Mouse (Mus musculus) neural tube, embryonic 11.5 days (tissue): Measurements from ENCODE around the gene Manea. TPM values are rescaled to one million over a fixed set of nuclear protein-coding genes. Genes with fewer than 3 reads are reported as not detected.
"Not testable (repeated sequence)": the region's sequence is repeated elsewhere in the genome, so short reads cannot be mapped to it uniquely, and the experiment has no call there.

Experiments
- ATAC-seq: fragments of 200-750 bp; cut with Nextera tagmentation; 2 replicates; pipeline ENCODE4 v1.8.0; 2017; ENCODE audit warnings: moderate number of reproducible peaks, mild to moderate bottlenecking, moderate TSS enrichment, moderate library complexity; ENCODE audit not compliant: insufficient read depth, low FRiP score, low TSS enrichment
- DNase-seq: peaks from one replicate; pipeline ENCODE4 v3.0.0-alpha.2; 2015; ENCODE audit warnings: low spot score
- H3K27ac ChIP-seq: fragments of 300-500 bp; sonication (generic); 2 replicates; pipeline ENCODE4 v1.5.1; 2014; ENCODE audit warnings: low read depth, mild to moderate bottlenecking, low read length
- H3K27me3 ChIP-seq: fragments of 300-500 bp; sonication (generic); 2 replicates; pipeline ENCODE4 v1.6.1; 2014; ENCODE audit warnings: mild to moderate bottlenecking, low read length, mixed read lengths; ENCODE audit not compliant: control insufficient read depth, insufficient read depth
- H3K36me3 ChIP-seq: fragments of 300-500 bp; sonication (generic); 2 replicates; pipeline ENCODE4 v1.6.1; 2014; ENCODE audit warnings: mild to moderate bottlenecking, low read length, moderate library complexity, mixed read lengths; ENCODE audit not compliant: control insufficient read depth, insufficient read depth
- H3K4me1 ChIP-seq: fragments of 300-500 bp; sonication (generic); 2 replicates; pipeline ENCODE4 v1.6.1; 2014; ENCODE audit warnings: low read length, mixed read lengths; ENCODE audit not compliant: control insufficient read depth, insufficient read depth
- H3K4me2 ChIP-seq: fragments of 300-500 bp; sonication (generic); 2 replicates; pipeline ENCODE4 v1.6.1; 2014; ENCODE audit warnings: low read depth, mild to moderate bottlenecking, moderate library complexity
- H3K4me3 ChIP-seq: fragments of 300-500 bp; sonication (generic); 2 replicates; pipeline ENCODE4 v1.5.1; 2014; ENCODE audit warnings: low read depth, low read length
- H3K9ac ChIP-seq: fragments of 300-500 bp; sonication (generic); 2 replicates; pipeline ENCODE4 v1.6.1; 2014; ENCODE audit warnings: mild to moderate bottlenecking, low read length
- H3K9me3 ChIP-seq: fragments of 300-500 bp; sonication (generic); 2 replicates; pipeline ENCODE4 v1.6.1; 2016; ENCODE audit warnings: low read length; ENCODE audit not compliant: control insufficient read depth
- WGBS: fragments of 180-500 bp; shearing (Covaris S2); extraction: QIAGEN DNeasy Blood & Tissue Kit; methylation state at CpG from one replicate; pipeline ENCODE4 v1.1.7; 2014; 5-methylcytosine and 5-hydroxymethylcytosine counted together
- polyA plus RNA-seq: library from polyadenylated mRNA; unstranded; fragments of >200 nt; fragmentation: Nextera tagmentation; extraction: Ambion mirVana; gene quantifications from 2 replicates; pipeline ENCODE4 v1.2.1, GENCODE M21; 2014

The Manea gene
- polyA plus RNA-seq, 1 experiment from 2014 or later = 25.4 TPM

DNA sequence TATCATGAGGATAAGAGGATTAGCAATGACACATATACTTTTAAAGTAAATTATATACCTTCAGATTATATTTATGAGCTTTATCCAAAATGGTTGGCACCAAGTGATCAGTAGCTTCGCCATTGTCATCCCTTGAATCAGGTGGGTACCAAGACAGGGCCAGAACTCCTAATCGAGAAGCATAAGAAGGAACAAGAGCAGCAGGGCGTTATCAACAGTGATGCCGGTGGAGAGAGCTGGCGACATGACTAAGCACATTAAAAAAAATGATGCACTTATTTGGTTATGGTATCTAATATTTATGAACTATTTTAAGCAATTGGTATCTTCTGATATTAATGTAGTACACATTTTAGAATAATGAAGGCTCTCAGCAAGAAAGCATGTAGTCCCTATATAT, 10.1 kb downstream of the Manea start:
- H3K36me3 ChIP-seq = no peaks in the 10 kb centered on the region
- 98% methylated on average over 5 of the region's 5 CpGs for WGBS

DNA sequence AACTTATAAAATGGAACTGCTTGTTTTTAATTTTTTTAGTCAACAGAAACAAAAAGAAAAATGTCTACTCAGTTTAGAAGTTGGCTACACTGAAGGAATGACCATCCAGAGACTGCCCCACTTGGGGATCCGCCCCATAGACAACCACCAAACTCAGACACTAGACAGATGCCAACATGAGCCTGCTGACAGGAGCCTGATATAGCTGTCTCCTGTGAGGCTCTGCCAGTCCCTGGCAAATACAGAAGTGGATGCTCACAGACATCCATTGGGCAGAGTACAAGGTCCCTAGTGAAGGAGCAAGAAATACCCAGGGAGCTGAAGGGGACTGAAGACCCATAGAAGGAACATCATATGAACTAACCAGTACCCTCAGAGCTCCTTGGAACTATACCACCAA, 42.0 kb downstream of the Manea start:
- H3K4me2 ChIP-seq, H3K27ac ChIP-seq, H3K36me3 ChIP-seq, DNase-seq, H3K9me3 ChIP-seq, H3K27me3 ChIP-seq, H3K4me3 ChIP-seq, H3K9ac ChIP-seq, H3K4me1 ChIP-seq, ATAC-seq: not testable (repeated sequence)
- 86% methylated on average over 1 of the region's 1 CpGs for WGBS

More for the DNA sequence above, 10.1 kb downstream of the Manea start:
- DNase-seq (no peak), ATAC-seq (no peak)
- Histone ChIP-seq H3K27ac (no peak overlapping the region), H3K27me3 (no peaks in the 10 kb centered on the region), H3K4me1 (no peaks in the 10 kb centered on the region), H3K9me3 (no peaks in the 10 kb centered on the region), H3K9ac (no peak overlapping the region), H3K4me2 (no peak overlapping the region), H3K4me3 (no peak overlapping the region)

DNA sequence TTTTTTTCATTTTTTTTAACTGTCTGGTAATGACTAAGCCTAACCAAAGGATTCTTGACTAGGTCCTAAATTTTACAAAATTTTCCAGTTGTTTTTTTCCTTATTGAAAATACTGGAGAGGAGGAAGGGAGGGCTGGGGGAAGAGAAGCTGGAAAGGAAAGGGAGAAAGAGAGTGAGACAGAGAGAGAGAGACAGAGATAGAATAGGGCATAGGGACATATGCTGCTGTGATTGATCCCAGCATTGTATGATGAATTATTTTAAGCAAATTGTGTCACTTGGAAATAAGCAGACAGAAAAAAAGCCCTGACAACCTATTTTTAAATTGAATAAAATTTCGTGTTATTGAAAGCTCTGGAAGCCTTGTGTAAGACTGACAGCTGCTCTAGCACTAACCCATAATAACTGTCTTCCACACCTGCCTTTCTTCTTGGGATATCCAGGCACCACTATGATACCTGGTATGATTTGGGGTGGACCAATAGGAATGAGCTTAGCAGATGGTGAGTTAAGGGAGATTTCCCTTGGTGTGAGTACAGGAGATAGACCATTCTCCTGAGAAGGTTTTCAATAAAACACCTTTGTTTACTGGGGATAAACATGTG, 69.5 kb downstream of the Manea start:
- Histone ChIP-seq H3K4me2 (no peak overlapping the region), H3K4me1 (no peaks in the 10 kb centered on the region), H3K36me3 (no peaks in the 10 kb centered on the region), H3K27me3 (no peaks in the 10 kb centered on the region), H3K9ac (no peak overlapping the region), H3K27ac (no peak overlapping the region), H3K9me3 (no peaks in the 10 kb centered on the region), H3K4me3 (no peak overlapping the region)
- DNase-seq (no peak), ATAC-seq (no peak)
- WGBS = 62% methylated on average over 1 of the region's 1 CpGs

DNA sequence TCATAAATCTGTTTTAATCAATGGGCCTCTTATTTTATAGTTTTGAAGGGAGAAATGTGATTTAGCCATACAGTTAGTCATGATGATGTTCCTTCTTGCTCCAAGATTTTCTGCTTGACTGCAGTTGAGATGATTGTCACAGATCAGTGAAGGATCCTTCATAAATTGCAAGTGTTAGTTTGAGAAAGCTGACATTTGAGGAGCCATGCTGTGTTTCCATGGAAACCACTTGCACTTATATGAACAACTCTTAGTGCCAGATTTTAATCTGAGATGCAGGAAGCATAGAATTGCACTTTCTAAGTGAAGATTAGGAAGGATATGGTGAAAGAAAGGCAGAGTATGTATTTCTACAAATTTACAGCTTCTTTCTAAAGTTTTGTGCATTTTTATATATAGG, 70.4 kb downstream of the Manea start:
- DNase-seq (no peak), ATAC-seq (no peak)
- Histone ChIP-seq H3K9ac (no peak overlapping the region), H3K27ac (no peak overlapping the region), H3K4me1 (no peaks in the 10 kb centered on the region), H3K4me2 (no peak overlapping the region), H3K36me3 (no peaks in the 10 kb centered on the region), H3K27me3 (no peaks in the 10 kb centered on the region), H3K9me3 (no peaks in the 10 kb centered on the region), H3K4me3 (no peak overlapping the region)

DNA sequence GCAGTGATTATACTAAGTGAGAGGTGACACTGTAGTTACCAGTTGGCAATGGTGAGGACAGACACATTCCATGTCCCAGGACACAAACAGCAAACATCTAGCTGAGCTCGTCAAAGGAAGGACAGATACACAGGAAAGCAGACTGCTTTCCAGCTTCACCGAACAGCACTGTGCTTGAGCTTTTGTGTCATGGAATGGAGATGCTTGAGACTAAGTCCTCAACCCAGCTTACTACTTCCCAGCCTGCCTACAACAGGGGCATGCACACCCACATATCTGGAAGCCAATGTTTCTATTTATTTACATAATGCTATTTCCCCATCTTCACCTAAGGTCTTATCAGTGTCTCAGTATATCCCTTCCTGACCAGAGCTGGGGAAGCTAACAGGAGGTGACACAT, 70.9 kb downstream of the Manea start:
- no peak overlapping the region for H3K4me3 ChIP-seq
- 84% methylated on average over 2 of the region's 2 CpGs for WGBS
- H3K9me3 ChIP-seq = no peaks in the 10 kb centered on the region
- H3K36me3 ChIP-seq = no peaks in the 10 kb centered on the region
- no peak overlapping the region for H3K9ac ChIP-seq
- no peak for DNase-seq
- ATAC-seq = no peak
- H3K4me2 ChIP-seq = no peak overlapping the region
- H3K27me3 ChIP-seq = no peaks in the 10 kb centered on the region
- no peaks in the 10 kb centered on the region for H3K4me1 ChIP-seq
- H3K27ac ChIP-seq = no peak overlapping the region
